ENCODE assay signal across 34 mouse cellular contexts in the genomic region with DNA sequence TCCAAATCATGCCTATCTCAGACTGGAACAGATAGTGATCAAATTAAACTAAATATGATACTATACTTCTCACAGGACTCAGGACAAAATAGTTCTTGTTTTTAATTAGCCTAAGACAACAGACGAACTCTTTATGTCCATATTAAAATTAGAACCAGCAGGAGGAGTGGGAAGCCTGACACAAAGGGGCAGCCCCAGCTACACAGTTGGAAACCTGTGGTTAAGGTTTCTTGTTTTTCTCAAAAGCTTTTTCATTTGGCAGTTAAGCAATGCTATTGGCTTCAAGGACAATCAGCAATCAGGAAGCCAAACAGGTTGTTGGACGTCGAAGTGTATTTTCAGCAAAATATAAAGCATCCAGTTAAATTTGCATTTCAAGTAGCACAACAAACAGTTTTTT.
"Had no signal": no experiment of that assay in that cellular context is flagged by ENCODE, and none has a peak within 500 bp of the region (broad histone marks: within the 10 kb centered on the region; RNA-seq: fewer than 3 reads in every experiment).

No protein-coding gene starts in this region.

- H3K4me2 ChIP-seq: heart, embryonic 12.5 days; heart, embryonic 13.5 days; heart, embryonic 15.5 days; hindbrain, embryonic 12.5 days; hindbrain, embryonic 13.5 days; hindbrain, embryonic 14.5 days; hindbrain, embryonic 15.5 days; intestine, embryonic 15.5 days; kidney, embryonic 15.5 days had no signal

- H3K36me3 ChIP-seq: heart, embryonic 12.5 days; heart, embryonic 13.5 days; heart, embryonic 15.5 days; hindbrain, embryonic 10.5 days; hindbrain, embryonic 12.5 days; hindbrain, embryonic 13.5 days; hindbrain, embryonic 15.5 days; intestine, embryonic 15.5 days; kidney, embryonic 15.5 days had no signal

- H3K4me3 ChIP-seq: heart, embryonic 12.5 days; heart, embryonic 13.5 days; heart, embryonic 15.5 days; hindbrain, embryonic 10.5 days; hindbrain, embryonic 12.5 days; hindbrain, embryonic 13.5 days; hindbrain, embryonic 15.5 days; intestine, embryonic 15.5 days; kidney, embryonic 15.5 days; layer of hippocampus, adult 2 months; left cerebral cortex, adult 2 months had no signal

- H3K9me3 ChIP-seq: heart, embryonic 12.5 days; heart, embryonic 13.5 days; heart, embryonic 15.5 days; hindbrain, embryonic 10.5 days; hindbrain, embryonic 12.5 days; hindbrain, embryonic 13.5 days; hindbrain, embryonic 15.5 days; intestine, embryonic 15.5 days; kidney, embryonic 15.5 days had no signal

- DNase-seq: heart, postnatal 10 days; heart, postnatal 14 days; heart, postnatal 36 days; heart, postnatal 4 days; kidney, adult 11 months; kidney, adult 18-20 months; kidney, adult 2 months; kidney, adult 8-10 months; kidney, adult 9 months; kidney, postnatal 10 days; kidney, postnatal 14 days; kidney, postnatal 25 days; kidney, postnatal 36 days; kidney, postnatal 4 days; layer of hippocampus, adult 9-11 months; layer of hippocampus, postnatal 36 days had no signal

- ATAC-seq: hindbrain, embryonic 16.5 days; hindbrain, postnatal 0 days; inflammation-experienced regulatory T-cells, adult 6 months; intestine, embryonic 15.5 days; intestine, embryonic 16.5 days; intestine, postnatal 0 days had no signal

- H3K9ac ChIP-seq: heart, embryonic 12.5 days; heart, embryonic 13.5 days; heart, embryonic 15.5 days; hindbrain, embryonic 12.5 days; hindbrain, embryonic 13.5 days; hindbrain, embryonic 14.5 days; hindbrain, embryonic 15.5 days; intestine, embryonic 15.5 days; kidney, embryonic 15.5 days had no signal

- H3K27me3 ChIP-seq: heart, embryonic 12.5 days; heart, embryonic 13.5 days; heart, embryonic 15.5 days; hindbrain, embryonic 12.5 days; hindbrain, embryonic 13.5 days; hindbrain, embryonic 15.5 days; intestine, embryonic 15.5 days; kidney, embryonic 15.5 days had no signal

- H3K27ac ChIP-seq: heart, embryonic 13.5 days; heart, embryonic 15.5 days; hindbrain, embryonic 10.5 days; hindbrain, embryonic 12.5 days; hindbrain, embryonic 13.5 days; hindbrain, embryonic 14.5 days; hindbrain, embryonic 15.5 days; hindbrain, postnatal 0 days; intestine, embryonic 15.5 days; kidney, embryonic 15.5 days; kidney, postnatal 0 days; layer of hippocampus, adult 2 months; left cerebral cortex, adult 2 months had no signal

- H3K4me1 ChIP-seq: heart, embryonic 12.5 days; heart, embryonic 13.5 days; heart, embryonic 15.5 days; hindbrain, embryonic 10.5 days; hindbrain, embryonic 12.5 days; hindbrain, embryonic 13.5 days; hindbrain, embryonic 15.5 days; intestine, embryonic 15.5 days; kidney, embryonic 15.5 days had no signal
